Mouse (Mus musculus): ENCODE measurements around the gene Plk1. TPM values are rescaled to one million over a fixed set of nuclear protein-coding genes. Genes with fewer than 3 reads are reported as not detected.

The Plk1 gene
- polyA plus RNA-seq, 1 experiment from 2014 or later = 25.0 TPM

- no peak for TF ChIP-seq CTCF (IDR thresholded peaks at IDR 0.05; ENCODE audit: low read depth)
- no peak overlapping the region for H3K9ac ChIP-seq (ENCODE audit: low read depth, low read length)
- ATAC-seq = no peak
- no peaks in the 10 kb centered on the region for H3K9me3 ChIP-seq (ENCODE audit: control insufficient read depth)
- no peaks in the 10 kb centered on the region for H3K27me3 ChIP-seq (replicated peaks; ENCODE audit: control insufficient read depth, insufficient read depth, low read length)
- no peaks in the 10 kb centered on the region for H3K36me3 ChIP-seq (ENCODE audit: control insufficient read depth, insufficient read depth)
- no peak overlapping the region for H3K27ac ChIP-seq (ENCODE audit: low read depth, low read length)
- WGBS = 85% methylated on average over 7 of the region's 7 CpGs
- H3K4me1 ChIP-seq (replicated peaks; ENCODE audit: control insufficient read depth, insufficient read depth, low read length) = no peaks in the 10 kb centered on the region
- H3K4me3 ChIP-seq (ENCODE audit: low read depth, low read length) = no peak overlapping the region
- no peak overlapping the region for H3K4me2 ChIP-seq (replicated peaks; ENCODE audit: low read depth)
Measured at GRCm38 (mm10) chr7:122180720-122181119, 21.5 kb downstream of the Plk1 start.

DNA sequence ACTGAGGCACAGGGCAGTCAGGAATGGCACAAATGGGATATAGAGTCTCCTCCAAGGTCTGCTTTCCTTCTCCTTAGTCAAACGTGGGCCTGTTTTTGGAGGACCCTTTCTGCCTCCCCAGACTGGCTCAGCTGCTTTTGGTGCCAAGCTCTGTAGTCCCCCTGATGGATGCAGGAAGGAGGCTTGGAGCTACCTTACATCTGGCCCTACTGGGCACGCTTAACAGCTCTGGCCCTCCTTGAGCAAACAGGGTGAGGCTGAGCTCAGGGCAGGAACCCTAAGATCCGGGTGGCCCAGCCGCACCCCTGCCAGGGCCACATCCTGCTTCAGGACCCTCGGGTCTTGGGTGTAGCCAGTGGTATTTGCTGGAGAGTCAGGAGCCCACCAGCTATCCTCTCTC, 25.3 kb downstream of the Plk1 start:
- Histone ChIP-seq H3K27ac (ENCODE audit: low read depth, low read length) (no peak overlapping the region), H3K4me1 (replicated peaks; ENCODE audit: control insufficient read depth, insufficient read depth, low read length) (no peaks in the 10 kb centered on the region), H3K4me3 (ENCODE audit: low read depth, low read length) (no peak overlapping the region), H3K4me2 (replicated peaks; ENCODE audit: low read depth) (no peak overlapping the region), H3K27me3 (replicated peaks; ENCODE audit: control insufficient read depth, insufficient read depth, low read length) (no peaks in the 10 kb centered on the region), H3K9me3 (ENCODE audit: control insufficient read depth) (no peaks in the 10 kb centered on the region), H3K9ac (ENCODE audit: low read depth, low read length) (no peak overlapping the region), H3K36me3 (ENCODE audit: control insufficient read depth, insufficient read depth) (no peaks in the 10 kb centered on the region)
- 0 out of 2 replicates have a peak, but pooled peaks have one; percentile 4 for TF ChIP-seq CTCF (IDR thresholded peaks at IDR 0.05; ENCODE audit: low read depth)
- peak; percentile 59 for ATAC-seq
- 35% methylated on average over 5 of the region's 5 CpGs for WGBS

DNA sequence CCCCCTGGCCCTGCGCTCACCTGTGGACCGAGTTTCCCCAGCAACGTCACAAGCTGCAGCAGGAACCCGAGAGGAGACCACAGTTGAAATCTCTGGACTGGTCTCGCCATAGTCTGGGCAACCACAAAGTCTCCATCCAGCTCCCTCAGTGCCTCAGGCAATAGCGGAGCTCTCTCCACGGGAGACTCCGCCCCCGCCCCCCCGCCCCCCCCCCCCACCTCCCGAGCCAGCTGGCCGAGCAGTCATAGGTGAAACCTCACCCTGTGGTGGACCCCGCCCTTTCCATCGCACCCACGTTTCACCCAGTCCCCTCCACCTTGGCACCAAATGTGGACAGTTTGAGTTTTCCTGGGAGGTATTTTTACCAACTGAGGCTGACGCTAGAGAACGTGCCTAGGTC, 26.8 kb downstream of the Plk1 start, which contains the start of gene Ern2:
Gene Ern2 (minus strand): TSS at position 165 of the 400 bp plus-strand sequence.
- no peaks in the 10 kb centered on the region for H3K27me3 ChIP-seq (replicated peaks; ENCODE audit: control insufficient read depth, insufficient read depth, low read length)
- no peak within 1 kb of the TSS for H3K9ac ChIP-seq (ENCODE audit: low read depth, low read length)
- no peak for ATAC-seq
- no peak within 1 kb of the TSS for H3K27ac ChIP-seq (ENCODE audit: low read depth, low read length)
- peak within 1 kb of the TSS; percentile 35; the same call in 1 of the 2 replicates for H3K4me2 ChIP-seq (replicated peaks; ENCODE audit: low read depth)
- 13% methylated on average over 17 of the region's 17 CpGs for WGBS
- H3K4me3 ChIP-seq (ENCODE audit: low read depth, low read length) = 0 out of 2 replicates have a peak within 1 kb of the TSS, but pooled peaks have one; percentile 2
- TF ChIP-seq CTCF (IDR thresholded peaks at IDR 0.05; ENCODE audit: low read depth) = no peak
- no peaks in the 10 kb centered on the region for H3K4me1 ChIP-seq (replicated peaks; ENCODE audit: control insufficient read depth, insufficient read depth, low read length)
- H3K9me3 ChIP-seq (ENCODE audit: control insufficient read depth) = no peaks in the 10 kb centered on the region
- H3K36me3 ChIP-seq (ENCODE audit: control insufficient read depth, insufficient read depth) = no peaks in the 10 kb centered on the region

DNA sequence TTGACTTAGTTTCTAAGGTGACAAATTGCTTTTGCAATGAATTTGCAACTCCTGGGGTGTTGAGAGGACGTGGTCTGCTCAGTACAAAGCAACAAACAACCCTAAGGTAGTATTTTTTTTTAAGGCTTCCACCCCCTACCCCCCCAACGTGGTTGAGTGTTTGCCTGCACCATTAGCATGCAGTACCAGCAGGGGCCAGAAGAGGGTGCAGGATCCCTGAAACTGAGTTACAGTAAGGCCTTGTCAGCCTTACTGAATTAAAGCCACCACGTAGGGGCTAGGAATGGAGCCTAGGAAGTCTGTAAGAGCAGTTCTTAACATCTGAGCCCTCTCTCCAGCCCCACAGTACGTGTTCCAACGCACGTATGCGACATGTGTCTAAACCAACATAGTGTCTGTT, 30.2 kb downstream of the Plk1 start:
- H3K27me3 ChIP-seq (replicated peaks; ENCODE audit: control insufficient read depth, insufficient read depth, low read length) = no peaks in the 10 kb centered on the region
- no peak for ATAC-seq
- no peak overlapping the region for H3K27ac ChIP-seq (ENCODE audit: low read depth, low read length)
- no peaks in the 10 kb centered on the region for H3K36me3 ChIP-seq (ENCODE audit: control insufficient read depth, insufficient read depth)
- H3K9me3 ChIP-seq (ENCODE audit: control insufficient read depth) = no peaks in the 10 kb centered on the region
- no peak overlapping the region for H3K4me2 ChIP-seq (replicated peaks; ENCODE audit: low read depth)
- H3K4me1 ChIP-seq (replicated peaks; ENCODE audit: control insufficient read depth, insufficient read depth, low read length) = no peaks in the 10 kb centered on the region
- 32% methylated on average over 7 of the region's 7 CpGs for WGBS
- H3K4me3 ChIP-seq (ENCODE audit: low read depth, low read length) = no peak overlapping the region
- TF ChIP-seq CTCF (IDR thresholded peaks at IDR 0.05; ENCODE audit: low read depth) = peak; percentile 91
- no peak overlapping the region for H3K9ac ChIP-seq (ENCODE audit: low read depth, low read length)

- H3K4me3 ChIP-seq (ENCODE audit: low read depth, low read length) = no peak overlapping the region
- no peaks in the 10 kb centered on the region for H3K36me3 ChIP-seq (ENCODE audit: control insufficient read depth, insufficient read depth)
- no peak overlapping the region for H3K27ac ChIP-seq (ENCODE audit: low read depth, low read length)
- H3K9me3 ChIP-seq (ENCODE audit: control insufficient read depth) = no peaks in the 10 kb centered on the region
- WGBS = 62% methylated on average over 10 of the region's 10 CpGs
- TF ChIP-seq CTCF (IDR thresholded peaks at IDR 0.05; ENCODE audit: low read depth) = no peak
- H3K4me1 ChIP-seq (replicated peaks; ENCODE audit: control insufficient read depth, insufficient read depth, low read length) = no peaks in the 10 kb centered on the region
- no peak for ATAC-seq
- no peak overlapping the region for H3K4me2 ChIP-seq (replicated peaks; ENCODE audit: low read depth)
- H3K27me3 ChIP-seq (replicated peaks; ENCODE audit: control insufficient read depth, insufficient read depth, low read length) = no peaks in the 10 kb centered on the region
- no peak overlapping the region for H3K9ac ChIP-seq (ENCODE audit: low read depth, low read length)
Measured at GRCm38 (mm10) chr7:122191097-122191496, 31.9 kb downstream of the Plk1 start.

DNA sequence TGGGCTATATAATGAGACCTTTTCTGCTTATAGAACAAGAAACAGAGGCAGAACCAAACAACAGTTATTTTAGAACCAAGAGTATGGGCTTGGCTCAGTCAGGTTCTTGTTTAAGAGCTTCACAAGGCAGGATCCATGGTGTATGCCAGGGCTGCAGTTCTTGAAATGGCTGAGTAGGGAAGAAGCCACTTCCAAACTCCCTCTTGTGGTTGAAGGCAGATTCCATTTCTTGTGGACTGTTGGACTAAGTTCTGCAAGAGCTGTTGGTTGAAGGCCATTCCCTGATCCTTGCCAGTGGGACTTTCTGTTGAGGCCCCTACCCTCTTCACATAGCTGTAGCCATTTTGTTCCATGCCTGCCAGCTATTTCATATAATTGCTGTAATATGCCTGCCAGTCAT, 34.7 kb downstream of the Plk1 start:
- Histone ChIP-seq H3K4me1 (replicated peaks; ENCODE audit: control insufficient read depth, insufficient read depth, low read length) (no peaks in the 10 kb centered on the region), H3K4me3 (ENCODE audit: low read depth, low read length) (no peak overlapping the region), H3K4me2 (replicated peaks; ENCODE audit: low read depth) (no peak overlapping the region), H3K36me3 (ENCODE audit: control insufficient read depth, insufficient read depth) (no peaks in the 10 kb centered on the region), H3K9ac (ENCODE audit: low read depth, low read length) (no peak overlapping the region), H3K27ac (ENCODE audit: low read depth, low read length) (no peak overlapping the region), H3K9me3 (ENCODE audit: control insufficient read depth) (no peaks in the 10 kb centered on the region), H3K27me3 (replicated peaks; ENCODE audit: control insufficient read depth, insufficient read depth, low read length) (no peaks in the 10 kb centered on the region)
- ATAC-seq = no peak
- TF ChIP-seq CTCF (IDR thresholded peaks at IDR 0.05; ENCODE audit: low read depth) = peak; percentile 55

GRCm38 (mm10) chr7:122196771-122197170, 37.5 kb downstream of the Plk1 start:
- Histone ChIP-seq H3K27me3 (replicated peaks; ENCODE audit: control insufficient read depth, insufficient read depth, low read length) (no peaks in the 10 kb centered on the region), H3K27ac (ENCODE audit: low read depth, low read length) (no peak overlapping the region), H3K36me3 (ENCODE audit: control insufficient read depth, insufficient read depth) (no peaks in the 10 kb centered on the region), H3K4me3 (ENCODE audit: low read depth, low read length) (no peak overlapping the region), H3K9ac (ENCODE audit: low read depth, low read length) (no peak overlapping the region), H3K4me1 (replicated peaks; ENCODE audit: control insufficient read depth, insufficient read depth, low read length) (no peaks in the 10 kb centered on the region), H3K4me2 (replicated peaks; ENCODE audit: low read depth) (no peak overlapping the region), H3K9me3 (ENCODE audit: control insufficient read depth) (no peaks in the 10 kb centered on the region)
- no peak for TF ChIP-seq CTCF (IDR thresholded peaks at IDR 0.05; ENCODE audit: low read depth)
- 52% methylated on average over 9 of the region's 9 CpGs for WGBS
- peak; percentile 77 for ATAC-seq
